Mouse (Mus musculus): Measurements from ENCODE around the gene Ptprn2.
A peak's percentile ranks its signal among the peaks of the same experiment; 100 is the strongest.

The Ptprn2 gene

GRCm38 (mm10) chr12:116485591-116486403, at the start of gene Ptprn2:
Gene Ptprn2 (plus strand): TSS chr12:116485720.
- DNase-seq (ENCODE audit: low spot score in 2 of 2), result peak; percentile 67 to 70

- no peak for DNase-seq (ENCODE audit: low spot score in 2 of 2)
Measured at GRCm38 (mm10) chr12:116436125-116436524, 49.4 kb upstream of the Ptprn2 start.

- DNase-seq (ENCODE audit: low spot score in 2 of 2), result no peak
Measured at GRCm38 (mm10) chr12:116438591-116438990, 46.9 kb upstream of the Ptprn2 start.

GRCm38 (mm10) chr12:116442184-116442583, 43.3 kb upstream of the Ptprn2 start:
- DNase-seq (ENCODE audit: low spot score in 2 of 2), result no peak

- no peak for DNase-seq (ENCODE audit: low spot score in 2 of 2)
Measured at GRCm38 (mm10) chr12:116449536-116449935, 36.0 kb upstream of the Ptprn2 start.

GRCm38 (mm10) chr12:116460379-116461065, 25.0 kb upstream of the Ptprn2 start:
- DNase-seq (ENCODE audit: low spot score in 2 of 2), result no peak

- no peak for DNase-seq (ENCODE audit: low spot score in 2 of 2)
Measured at GRCm38 (mm10) chr12:116467030-116467429, 18.5 kb upstream of the Ptprn2 start.

GRCm38 (mm10) chr12:116468348-116468747, 17.2 kb upstream of the Ptprn2 start:
- no peak for DNase-seq (ENCODE audit: low spot score in 2 of 2)

GRCm38 (mm10) chr12:116469096-116469495, 16.4 kb upstream of the Ptprn2 start:
- DNase-seq (ENCODE audit: low spot score in 2 of 2), result no peak

GRCm38 (mm10) chr12:116473264-116473663, 12.3 kb upstream of the Ptprn2 start:
- no peak for DNase-seq (ENCODE audit: low spot score in 2 of 2)

- DNase-seq (ENCODE audit: low spot score in 2 of 2), result no peak
Measured at GRCm38 (mm10) chr12:116473761-116474160, 11.8 kb upstream of the Ptprn2 start.

GRCm38 (mm10) chr12:116474676-116475075, 10.8 kb upstream of the Ptprn2 start:
- no peak for DNase-seq (ENCODE audit: low spot score in 2 of 2)

- no peak for DNase-seq (ENCODE audit: low spot score in 2 of 2)
Measured at GRCm38 (mm10) chr12:116478771-116479170, 6.7 kb upstream of the Ptprn2 start.

- DNase-seq (ENCODE audit: low spot score in 2 of 2), result no peak
Measured at GRCm38 (mm10) chr12:116481921-116482320, 3.6 kb upstream of the Ptprn2 start.

GRCm38 (mm10) chr12:116483581-116483980, 1.9 kb upstream of the Ptprn2 start:
- DNase-seq (ENCODE audit: low spot score in 2 of 2), result no peak

GRCm38 (mm10) chr12:116484991-116485390, 529 bp upstream of the Ptprn2 start:
- no peak for DNase-seq (ENCODE audit: low spot score in 2 of 2)

- peak in 1 of 2 experiments; percentile 50 for DNase-seq (ENCODE audit: low spot score in 2 of 2)
Measured at GRCm38 (mm10) chr12:116486404-116486730, 847 bp downstream of the Ptprn2 start.

GRCm38 (mm10) chr12:116488836-116489235, 3.3 kb downstream of the Ptprn2 start:
- DNase-seq (ENCODE audit: low spot score in 2 of 2), result peak; percentile 61 to 72

- no peak for DNase-seq (ENCODE audit: low spot score in 2 of 2)
Measured at GRCm38 (mm10) chr12:116490575-116491356, 5.2 kb downstream of the Ptprn2 start.

- DNase-seq (ENCODE audit: low spot score in 2 of 2), result no peak
Measured at GRCm38 (mm10) chr12:116498666-116499065, 13.1 kb downstream of the Ptprn2 start.

GRCm38 (mm10) chr12:116500652-116501051, 15.1 kb downstream of the Ptprn2 start:
- no peak for DNase-seq (ENCODE audit: low spot score in 2 of 2)

- no peak for DNase-seq (ENCODE audit: low spot score in 2 of 2)
Measured at GRCm38 (mm10) chr12:116512482-116512881, 27.0 kb downstream of the Ptprn2 start.

All from right cerebral cortex, adult 2 months (tissue).